Mouse (Mus musculus) thymus, adult 2 months (tissue): Measurements from ENCODE around the gene Rnf146. TPM values are rescaled to one million over a fixed set of nuclear protein-coding genes. Genes with fewer than 3 reads are reported as not detected.

Experiments
- DNase-seq: peaks from one replicate; pipeline ENCODE4 v3.0.0; 2021
- H3K27ac ChIP-seq: fragments of 200-500 bp; 2 replicates; pipeline ENCODE4 v1.5.1; 2012; ENCODE audit warnings: low read length, control low read depth; ENCODE audit not compliant: control insufficient read depth, insufficient read depth
- H3K27me3 ChIP-seq: fragments of 200-500 bp; 2 replicates; pipeline ENCODE4 v1.6.1; 2012; ENCODE audit warnings: mild to moderate bottlenecking, low read length, moderate library complexity, mixed read lengths; ENCODE audit not compliant: control insufficient read depth, insufficient read depth
- H3K36me3 ChIP-seq: fragments of 200-500 bp; 2 replicates; pipeline ENCODE4 v1.6.1; 2012; ENCODE audit warnings: mild to moderate bottlenecking, low read length, moderate library complexity; ENCODE audit not compliant: control insufficient read depth, insufficient read depth
- H3K4me1 ChIP-seq: fragments of 200-500 bp; replicated peaks from 2 replicates; pipeline ENCODE4 v1.6.1; 2012; ENCODE audit warnings: low read length; ENCODE audit not compliant: control insufficient read depth, insufficient read depth
- H3K4me3 ChIP-seq: fragments of 200-500 bp; 2 replicates; pipeline ENCODE4 v1.5.1; 2012; ENCODE audit warnings: mild to moderate bottlenecking, low read length, control low read depth, moderate library complexity; ENCODE audit not compliant: control insufficient read depth, insufficient read depth
- CTCF ChIP-seq: fragments of 200-500 bp; IDR thresholded peaks from 2 replicates; pipeline ENCODE4 v1.5.1; 2012; ENCODE audit warnings: mild to moderate bottlenecking, control low read depth, low read length, moderate library complexity, borderline replicate concordance; ENCODE audit not compliant: control insufficient read depth, poor library complexity, insufficient read depth; ENCODE audit errors: extremely low read depth
- POLR2A ChIP-seq: fragments of 200-500 bp; IDR thresholded peaks from 2 replicates; pipeline ENCODE4 v1.6.1; 2012; ENCODE audit warnings: mild to moderate bottlenecking, low read length, control low read depth, moderate library complexity; ENCODE audit not compliant: control insufficient read depth, poor library complexity, insufficient read depth; ENCODE audit errors: extremely low read depth
- WGBS: fragments of 180-500 bp; shearing (Covaris S2); methylation state at CpG from one replicate; pipeline ENCODE4 v1.1.7; 2018; 5-methylcytosine and 5-hydroxymethylcytosine counted together
- polyA plus RNA-seq: library from polyadenylated mRNA; depleted of rRNA; stranded (reverse); fragments of >200 nt; gene quantifications from 2 replicates; pipeline ENCODE4 v1.2.3, GENCODE M21; 2012

Gene Rnf146
- polyA plus RNA-seq, 1 experiment: 30.0 TPM

GRCm38 (mm10) chr10:29361095-29361463, 1.2 kb downstream of the Rnf146 start:
- TF ChIP-seq CTCF (no peak), POLR2A (no peak)
- under 1% methylated on average over 6 of the region's 6 CpGs for WGBS
- no peaks in the 10 kb centered on the region for H3K4me1 ChIP-seq
- H3K4me3 ChIP-seq: peak overlapping the region; percentile 61
- DNase-seq: no peak
- peak overlapping the region; percentile 52 for H3K27ac ChIP-seq
- H3K36me3 ChIP-seq: no peaks in the 10 kb centered on the region
- H3K27me3 ChIP-seq: no peaks in the 10 kb centered on the region

DNA sequence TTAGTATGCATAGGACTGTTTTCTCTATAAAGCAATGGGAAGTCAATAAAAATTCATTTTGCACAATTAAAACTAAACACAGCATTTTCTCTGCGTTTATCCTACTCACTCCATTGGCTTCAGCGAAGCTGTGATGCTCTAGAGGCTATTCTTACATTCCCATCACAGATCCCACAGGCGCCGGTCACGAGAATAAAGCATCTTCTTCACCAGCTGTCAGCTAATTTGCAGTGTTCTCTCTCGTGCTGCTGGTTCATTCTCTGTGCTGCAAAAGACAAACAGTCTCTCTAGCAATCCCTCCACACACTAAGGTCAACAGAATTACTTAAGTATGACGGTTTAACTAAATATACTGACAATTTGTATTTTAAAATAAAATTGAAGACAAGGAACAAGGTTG, 8.1 kb downstream of the Rnf146 start:
- Histone ChIP-seq H3K4me3 (no peak overlapping the region), H3K27ac (no peak overlapping the region), H3K27me3 (no peaks in the 10 kb centered on the region), H3K4me1 (no peaks in the 10 kb centered on the region), H3K36me3 (peaks cover 22% of the 10 kb centered on the region)
- no peak for DNase-seq
- no peak for TF ChIP-seq CTCF
- TF ChIP-seq POLR2A: no peak
- WGBS: 94% methylated on average over 7 of the region's 7 CpGs

GRCm38 (mm10) chr10:29352575-29352974, 9.7 kb downstream of the Rnf146 start:
- no peak overlapping the region for H3K27ac ChIP-seq
- no peak for DNase-seq
- TF ChIP-seq POLR2A: no peak
- no peak for TF ChIP-seq CTCF
- peaks cover 29% of the 10 kb centered on the region for H3K36me3 ChIP-seq
- no peak overlapping the region for H3K4me3 ChIP-seq
- H3K27me3 ChIP-seq: no peaks in the 10 kb centered on the region
- H3K4me1 ChIP-seq: no peaks in the 10 kb centered on the region
- 92% methylated on average over 3 of the region's 3 CpGs for WGBS

- TF ChIP-seq CTCF: no peak
- TF ChIP-seq POLR2A: no peak
- 99% methylated on average over 2 of the region's 2 CpGs for WGBS
- H3K27ac ChIP-seq: no peak overlapping the region
- peaks cover 41% of the 10 kb centered on the region for H3K36me3 ChIP-seq
- H3K27me3 ChIP-seq: no peaks in the 10 kb centered on the region
- no peaks in the 10 kb centered on the region for H3K4me1 ChIP-seq
- no peak for DNase-seq
- H3K4me3 ChIP-seq: no peak overlapping the region
Observed at GRCm38 (mm10) chr10:29351420-29351819, 10.8 kb downstream of the Rnf146 start.

GRCm38 (mm10) chr10:29346638-29347037, 15.6 kb downstream of the Rnf146 start:
- Histone ChIP-seq H3K36me3 (peaks cover 47% of the 10 kb centered on the region), H3K4me3 (no peak overlapping the region), H3K27ac (no peak overlapping the region), H3K27me3 (no peaks in the 10 kb centered on the region), H3K4me1 (no peaks in the 10 kb centered on the region)
- DNase-seq: no peak
- TF ChIP-seq CTCF (no peak), POLR2A (no peak)
- 97% methylated on average over 7 of the region's 7 CpGs for WGBS

DNA sequence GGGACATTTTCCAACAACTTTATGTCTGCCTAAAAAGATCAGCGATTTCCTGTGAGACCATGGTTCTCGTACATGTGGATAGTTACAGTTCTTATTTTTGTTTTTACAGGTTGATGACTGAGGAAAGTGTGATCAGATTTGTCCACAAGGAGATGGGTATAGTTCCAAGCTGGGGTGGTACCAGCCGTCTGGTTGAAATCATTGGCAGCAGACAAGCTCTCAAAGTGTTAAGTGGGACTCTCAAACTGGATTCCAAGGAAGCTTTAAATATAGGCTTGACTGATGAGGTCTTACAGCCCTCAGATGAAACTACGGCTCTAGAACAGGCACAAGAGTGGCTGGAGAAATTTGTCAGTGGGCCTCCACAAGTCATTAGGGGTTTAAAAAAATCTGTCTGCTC, 18.0 kb downstream of the Rnf146 start:
- over 99% methylated on average over 4 of the region's 4 CpGs for WGBS
- H3K4me3 ChIP-seq: no peak overlapping the region
- no peak overlapping the region for H3K27ac ChIP-seq
- no peak for DNase-seq
- H3K4me1 ChIP-seq: no peaks in the 10 kb centered on the region
- H3K36me3 ChIP-seq: peaks cover 40% of the 10 kb centered on the region
- H3K27me3 ChIP-seq: no peaks in the 10 kb centered on the region
- TF ChIP-seq CTCF (no peak), POLR2A (no peak)

- WGBS: 50% methylated on average over 4 of the region's 4 CpGs
- Histone ChIP-seq H3K4me1 (no peaks in the 10 kb centered on the region), H3K27ac (no peak overlapping the region), H3K36me3 (no peaks in the 10 kb centered on the region), H3K27me3 (no peaks in the 10 kb centered on the region), H3K4me3 (no peak overlapping the region)
- TF ChIP-seq CTCF (no peak), POLR2A (no peak)
- DNase-seq: peak; percentile 66
Observed at GRCm38 (mm10) chr10:29338355-29339056, 23.7 kb downstream of the Rnf146 start.
